Mouse (Mus musculus): ENCODE measurements around the gene Tmem120a.

DNA sequence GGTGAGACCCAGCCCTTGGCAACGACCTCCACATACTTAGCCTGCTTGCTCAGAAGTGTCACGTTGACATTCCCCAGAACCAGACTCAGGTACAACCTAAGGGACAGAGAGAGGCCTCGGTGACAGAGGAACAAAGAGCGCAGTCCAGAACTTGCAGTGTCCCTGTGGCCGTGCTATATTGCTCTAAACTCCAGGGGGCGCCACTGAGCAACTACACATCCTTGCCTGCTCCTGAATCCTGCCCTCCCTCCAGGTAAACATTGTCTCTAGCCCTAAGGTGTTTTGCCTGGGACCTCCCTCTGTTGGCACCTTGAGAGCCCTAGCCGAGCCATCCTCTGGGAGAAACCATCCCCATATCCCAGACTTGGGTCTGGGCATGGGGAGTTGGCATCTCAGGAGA lies 7.1 kb downstream of the Tmem120a start:
- peak; percentile 68 for TF ChIP-seq CTCF (IDR thresholded peaks at IDR 0.05; ENCODE audit: low read depth)
- no peak for TF ChIP-seq EP300 (optimal IDR thresholded peaks at IDR 0.05)
